Mouse (Mus musculus) adrenal gland, postnatal 25 days (tissue): ENCODE results near the gene Rec8. TPM values are rescaled to one million over a fixed set of nuclear protein-coding genes. Genes with fewer than 3 reads are reported as not detected.

Experiments used
- DNase-seq: peaks from one replicate; pipeline ENCODE4 v3.0.0; 2021; ENCODE audit warnings: mixed read lengths
- total RNA-seq: library from RNA; stranded (reverse); gene quantifications from 2 replicates; pipeline ENCODE4 v1.2.3, GENCODE M21; 2021

The Rec8 gene
- total RNA-seq, 1 experiment from 2014 or later, result 13.6 TPM

DNA sequence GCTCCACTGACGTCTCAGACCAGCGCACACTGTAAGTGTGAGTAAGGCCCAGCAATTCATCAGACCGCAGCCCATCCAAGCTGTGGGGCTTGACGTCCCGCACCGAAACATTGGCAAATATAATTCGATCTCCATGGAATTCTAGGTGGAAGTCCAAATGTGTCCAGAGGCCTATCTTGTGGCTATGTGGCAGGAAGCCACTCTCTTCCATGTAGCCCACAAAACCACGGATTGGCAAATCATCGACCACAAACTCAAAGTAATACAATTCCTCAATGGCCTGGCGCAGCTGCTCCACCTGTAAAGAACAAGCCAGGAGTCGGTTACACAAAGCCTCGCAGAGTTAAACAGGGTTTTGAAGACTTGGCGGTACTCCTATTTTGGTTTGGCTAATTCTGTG lies 23.5 kb downstream of the Rec8 start:
- DNase-seq, result no peak

DNA sequence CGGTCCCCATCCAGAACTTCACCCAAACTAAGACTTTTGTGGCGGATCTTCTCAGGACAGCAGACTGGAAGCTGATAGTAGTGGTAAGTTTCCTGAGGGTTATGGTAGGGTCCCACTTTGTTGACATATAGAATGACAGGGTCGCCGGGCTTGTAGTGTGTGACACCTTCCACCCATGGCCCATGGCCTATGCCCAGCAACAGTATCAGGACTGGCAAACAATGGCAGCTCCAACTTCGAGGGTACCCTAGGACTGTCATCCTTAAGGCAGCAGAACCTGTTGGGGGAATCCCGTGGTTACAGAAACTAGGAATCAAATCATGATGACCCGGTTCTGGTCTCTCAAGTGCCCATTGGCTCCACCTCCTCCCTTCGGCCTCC lies 24.8 kb downstream of the Rec8 start:
- DNase-seq, result no peak

DNA sequence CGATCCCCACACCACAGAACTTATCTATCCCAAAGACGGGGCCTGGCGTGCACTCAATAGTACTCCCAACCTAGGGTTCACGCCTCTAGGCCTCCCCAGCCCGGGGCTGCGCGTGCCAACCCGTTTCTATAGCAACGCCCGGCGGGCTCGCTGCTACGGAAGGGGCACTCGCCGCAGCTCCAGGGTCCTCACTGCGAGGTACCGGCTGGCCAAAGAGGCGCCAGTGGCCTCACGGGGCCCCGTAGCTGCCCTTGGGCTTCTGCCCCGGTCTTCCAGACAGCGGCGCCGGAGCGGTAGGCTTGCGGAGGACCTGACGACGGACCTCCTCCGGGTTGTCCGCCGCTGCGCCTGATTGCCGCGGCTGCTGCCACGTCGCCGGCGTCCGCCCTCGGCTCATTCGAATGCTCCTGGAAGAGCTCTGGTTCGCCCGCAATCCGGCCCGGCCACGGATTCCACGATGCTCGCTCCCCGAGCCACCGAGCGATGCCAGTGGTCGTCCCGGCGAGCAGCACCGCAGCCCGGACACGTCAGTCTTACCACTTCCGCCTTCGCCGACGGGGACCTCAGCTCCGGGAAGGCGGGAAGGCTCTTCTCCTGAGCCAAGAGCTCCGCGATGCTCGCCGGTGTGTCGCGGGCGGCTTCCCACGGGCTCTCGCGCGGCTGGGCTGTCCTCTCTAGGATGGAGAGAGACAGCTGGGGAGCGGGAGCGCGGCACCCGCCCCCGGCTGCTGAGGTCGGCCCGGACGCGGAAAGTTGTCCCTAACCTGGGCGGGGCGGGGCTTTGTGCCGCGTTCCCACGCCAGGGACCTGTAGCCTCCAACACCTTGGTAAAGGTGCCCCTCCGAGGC lies 25.4 kb downstream of the Rec8 start, which contains the start of gene Tm9sf1:
Gene Tm9sf1 (minus strand): TSS at position 747 of the 848 bp plus-strand sequence.
- DNase-seq, result peak; percentile 84

DNA sequence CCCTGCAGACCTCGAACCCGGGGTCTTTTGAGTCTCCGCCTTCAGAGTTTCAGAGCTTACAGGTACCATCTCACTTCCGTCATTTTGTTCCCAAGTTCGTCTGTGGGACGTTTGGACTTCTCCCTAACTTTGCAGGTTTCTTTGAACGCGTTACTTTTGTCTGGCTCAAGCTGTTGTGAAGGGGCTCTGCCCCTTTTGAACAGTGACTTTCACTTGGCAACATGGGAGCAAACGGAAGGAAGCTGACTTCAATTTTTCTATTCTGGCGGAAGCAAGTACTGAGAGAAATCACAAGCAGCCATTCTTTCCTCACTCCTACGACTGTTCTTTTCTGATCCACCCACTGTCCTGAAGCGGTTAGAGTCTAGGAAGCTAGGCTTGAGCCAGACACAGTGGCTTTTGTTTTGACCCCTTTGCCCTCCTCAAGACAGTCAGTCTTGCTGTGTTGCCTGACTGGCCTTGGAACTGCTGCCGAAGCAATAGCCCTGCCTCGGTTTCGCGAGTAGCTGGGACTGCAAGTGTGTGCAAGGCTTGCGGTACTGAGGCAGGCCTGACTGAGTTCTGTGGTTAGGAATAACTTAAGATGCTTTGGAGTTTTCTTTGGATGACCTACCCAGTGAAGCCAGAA lies 26.5 kb downstream of the Rec8 start:
- DNase-seq, result no peak

DNA sequence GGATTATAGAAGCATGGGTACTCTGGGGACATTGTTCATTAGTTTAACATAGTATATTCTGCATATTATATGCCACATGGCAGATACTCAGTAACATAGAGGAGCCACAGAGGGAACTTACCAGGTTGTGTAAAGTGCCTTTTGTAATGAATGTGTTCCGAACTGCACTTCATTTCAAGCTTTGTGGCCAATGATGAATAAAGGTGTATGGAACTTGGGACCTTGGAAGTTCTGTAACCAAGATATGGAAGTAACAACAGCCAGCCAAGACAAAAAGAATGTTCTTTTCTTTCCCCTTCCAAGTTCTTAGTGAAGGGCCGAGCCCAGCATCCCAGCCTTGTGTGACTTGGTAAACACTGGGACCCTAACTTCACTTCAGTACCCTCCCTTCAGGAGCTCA lies 32.0 kb downstream of the Rec8 start, which contains the start of gene Tssk4:
Gene Tssk4 (plus strand): TSS at position 301 of the 400 bp plus-strand sequence.
- no peak for DNase-seq

DNA sequence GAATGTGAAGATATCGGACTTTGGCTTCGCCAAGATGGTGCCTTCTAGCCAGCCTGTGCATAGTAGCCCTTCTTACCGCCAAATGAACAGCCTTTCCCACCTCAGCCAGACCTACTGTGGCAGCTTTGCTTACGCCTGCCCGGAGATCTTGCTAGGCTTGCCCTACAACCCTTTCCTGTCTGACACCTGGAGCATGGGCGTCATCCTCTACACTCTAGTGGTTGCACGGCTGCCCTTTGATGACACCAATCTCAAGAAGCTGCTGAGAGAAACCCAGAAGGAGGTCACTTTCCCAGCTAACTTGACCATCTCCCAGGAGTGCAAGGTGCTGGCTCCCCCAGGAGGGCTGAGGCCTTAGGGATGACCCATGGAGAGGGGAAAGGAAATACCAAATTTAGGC lies 33.7 kb downstream of the Rec8 start:
- no peak for DNase-seq

DNA sequence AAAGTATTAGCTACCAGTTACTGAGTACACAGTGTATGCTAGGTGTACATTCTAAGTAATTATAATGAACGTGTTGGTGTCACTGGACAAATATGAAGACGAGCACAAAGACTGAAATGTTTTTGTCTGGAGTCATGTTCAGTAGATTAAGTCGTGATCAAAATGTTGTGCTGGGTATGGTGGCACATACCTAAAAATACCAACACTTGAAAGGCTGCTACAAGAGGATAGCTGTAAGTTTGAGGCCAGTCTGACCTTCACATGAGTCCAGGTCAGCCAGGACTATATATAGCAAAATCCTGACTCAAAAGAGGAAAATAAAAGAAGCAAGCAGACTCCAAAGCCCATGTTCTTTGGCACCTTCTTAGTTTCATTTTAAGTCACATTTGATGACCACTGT lies 39.1 kb downstream of the Rec8 start:
- DNase-seq, result no peak

DNA sequence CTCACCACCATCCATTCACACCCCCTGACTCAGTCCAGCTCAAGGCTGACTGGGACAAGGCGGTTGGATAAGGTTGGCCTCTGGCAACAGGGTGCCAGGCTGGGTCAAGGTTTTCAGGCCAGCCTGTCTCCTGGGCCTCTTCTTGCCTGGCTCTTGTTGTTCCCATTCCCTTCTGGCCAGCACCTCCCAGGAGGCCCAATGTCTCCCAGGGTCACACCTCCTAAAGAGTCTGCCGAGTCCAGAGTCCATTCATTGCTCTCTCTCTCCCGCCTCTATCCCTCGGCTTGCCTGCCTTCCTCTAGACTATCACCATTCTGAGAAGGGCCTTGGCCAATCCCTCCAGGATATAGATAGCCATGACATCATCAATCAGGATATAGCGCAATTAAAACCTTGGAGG lies 40.2 kb downstream of the Rec8 start:
- peak; percentile 53 for DNase-seq

DNA sequence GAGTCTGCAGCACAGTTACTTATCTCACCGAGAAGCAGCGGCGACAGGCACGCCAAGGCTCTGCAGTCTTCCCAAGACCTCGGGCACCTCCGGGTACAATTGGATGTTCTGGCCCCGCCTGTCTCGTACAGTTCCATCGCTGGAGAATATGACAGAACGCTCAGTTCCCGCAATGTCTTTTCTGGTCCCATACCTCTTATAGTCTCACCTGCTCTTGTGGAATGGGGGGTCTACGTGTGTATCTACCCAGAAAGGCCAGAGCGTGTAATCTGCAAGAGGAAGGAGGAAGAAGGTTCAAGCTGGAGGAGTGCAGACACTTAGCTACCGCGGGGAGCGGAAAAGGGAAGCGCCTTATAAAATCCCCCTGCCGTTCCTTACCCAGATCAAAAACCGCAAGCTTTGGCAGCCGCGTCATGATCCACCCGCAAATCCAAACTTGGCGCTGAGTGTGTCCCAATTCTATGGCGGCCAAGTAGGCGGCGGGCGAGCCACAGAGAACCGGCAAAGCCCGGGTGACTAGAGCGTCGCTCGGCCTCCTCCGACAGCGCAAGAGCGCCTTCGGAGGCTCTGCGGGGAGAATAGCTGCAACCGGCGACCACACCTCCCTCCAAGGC lies 42.2 kb downstream of the Rec8 start, which contains the start of gene Mdp1:
Gene Mdp1 (minus strand): TSS at position 549 of the 614 bp plus-strand sequence.
- DNase-seq, result peak; percentile 79

DNA sequence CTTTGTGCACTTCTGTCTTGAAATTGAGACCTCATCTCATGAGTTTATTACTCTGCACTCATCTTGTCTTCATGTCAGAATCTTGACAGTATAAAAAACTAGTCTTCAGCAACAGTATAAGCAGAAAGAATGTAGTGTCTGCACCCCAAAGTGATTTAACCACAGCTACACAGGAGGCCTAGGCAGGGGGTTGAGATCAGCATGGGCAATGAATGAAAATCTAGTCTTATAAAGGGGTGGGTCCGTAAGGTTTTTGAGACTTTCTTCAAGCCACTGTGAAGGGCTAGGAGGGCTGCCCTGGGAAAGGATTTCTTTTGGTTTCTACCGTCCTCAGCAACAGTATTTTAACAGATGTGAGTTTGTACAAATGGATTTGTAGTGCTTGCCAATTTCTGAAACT lies 42.8 kb downstream of the Rec8 start:
- DNase-seq, result no peak

DNA sequence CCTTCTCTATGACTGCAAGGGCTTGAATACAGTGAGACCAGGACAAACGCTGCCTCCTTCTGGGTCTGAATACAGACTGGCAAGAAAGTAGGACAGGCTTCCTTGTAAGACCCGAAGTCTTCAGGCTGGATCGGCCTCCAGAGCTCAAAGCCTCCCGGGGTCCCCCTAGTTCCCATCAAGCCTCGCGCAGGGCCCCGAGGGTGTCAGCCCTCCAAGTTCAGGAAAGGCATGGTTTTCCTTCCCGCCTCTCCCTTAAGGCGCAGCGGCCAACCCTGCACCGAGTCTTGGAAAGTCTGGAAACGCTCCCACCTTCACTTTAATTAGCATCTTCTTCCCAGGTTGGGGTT lies 53.6 kb downstream of the Rec8 start:
- DNase-seq, result no peak

DNA sequence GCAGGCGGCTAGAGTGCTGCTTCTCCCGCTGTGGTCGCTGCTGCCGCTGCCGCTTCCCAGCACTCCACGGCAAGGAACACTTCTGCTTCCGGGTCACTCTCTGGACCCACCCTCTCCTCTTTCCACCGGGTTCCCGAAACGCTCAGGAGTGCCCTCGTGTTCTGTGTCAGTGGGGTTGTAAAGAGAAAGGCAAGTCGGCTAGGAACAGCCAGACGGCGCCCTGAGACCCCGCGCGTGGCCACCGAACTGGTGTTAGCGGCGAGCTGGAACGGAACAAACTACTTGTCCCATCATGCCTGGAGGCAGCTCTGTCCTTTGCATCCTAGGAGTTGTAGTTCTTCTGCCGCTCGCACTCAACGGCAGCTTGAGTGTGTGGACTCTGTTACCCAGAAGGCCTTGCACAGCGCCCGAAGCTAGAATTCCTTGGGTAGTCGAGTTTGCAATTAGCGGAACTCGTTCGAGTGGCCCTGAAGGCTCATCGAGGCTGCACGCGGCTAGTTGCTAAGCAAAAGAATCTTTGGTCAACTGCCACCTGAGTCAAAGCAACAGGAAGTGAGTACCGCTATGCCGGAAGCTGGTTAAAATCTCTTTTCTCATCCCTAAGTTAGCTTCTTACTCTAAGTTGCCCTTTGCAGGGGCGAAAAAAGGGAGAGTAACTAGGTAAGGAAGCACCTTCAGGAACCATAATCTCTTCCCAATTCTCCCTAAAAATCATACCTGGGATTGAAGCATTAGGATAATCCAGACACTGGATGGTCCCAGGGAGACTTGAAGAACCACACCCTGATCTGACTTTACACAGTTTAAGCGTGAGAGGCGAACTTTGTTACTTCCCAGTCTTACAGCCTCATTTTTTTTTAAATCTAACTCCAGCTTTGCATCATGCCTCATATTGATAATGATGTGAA lies 54.2 kb downstream of the Rec8 start, which contains the start of the genes Gmpr2 and Nedd8:
Gene Gmpr2 (plus strand): TSS at position 109 of the 908 bp plus-strand sequence.
Gene Nedd8 (minus strand): TSS at position 292 of the 908 bp plus-strand sequence.
- DNase-seq, result peak; percentile 76

DNA sequence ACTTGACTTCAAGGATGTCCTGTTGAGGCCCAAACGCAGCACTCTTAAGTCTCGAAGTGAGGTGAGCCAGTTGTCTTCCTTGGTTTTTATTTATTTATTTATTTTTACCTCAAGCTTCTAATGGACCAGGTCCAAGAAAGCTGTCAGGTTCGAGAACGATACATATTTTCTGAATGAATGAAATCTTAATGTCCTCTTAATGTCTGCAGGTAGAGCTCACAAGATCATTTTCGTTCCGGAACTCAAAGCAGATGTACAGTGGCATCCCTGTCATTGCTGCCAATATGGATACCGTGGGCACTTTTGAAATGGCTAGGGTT lies 54.9 kb downstream of the Rec8 start:
- DNase-seq, result no peak

Other genes starting within 250 kb of the Rec8 start
- 83.7 and 89.8 TPM in 2 replicates for gene Dhrs4, start 139.3 kb upstream of the Rec8 start, total RNA-seq
- 7.3 and 9.6 TPM in 2 replicates for gene Carmil3, start 127.4 kb upstream of the Rec8 start, total RNA-seq
- gene Cpne6, start 107.6 kb upstream of the Rec8 start, total RNA-seq, result 0.12 TPM in 1 of 2 replicates, not detected in the other
- not detected in 2 replicates for gene Nrl, start 93.1 kb upstream of the Rec8 start, total RNA-seq
- gene Pck2, start 77.8 kb upstream of the Rec8 start, total RNA-seq, result 33.9 and 46.2 TPM in 2 replicates
- gene Dcaf11, start 58.0 kb upstream of the Rec8 start, total RNA-seq, result 131 and 160 TPM in 2 replicates
- gene A730061H03Rik, start 57.6 kb upstream of the Rec8 start, total RNA-seq, result 2.6 TPM in 1 of 2 replicates, not detected in the other
- gene Fitm1, start 42.4 kb upstream of the Rec8 start, total RNA-seq, result 1.7 and 2.6 TPM in 2 replicates
- gene Psme1, start 39.9 kb upstream of the Rec8 start, total RNA-seq, result 328 and 383 TPM in 2 replicates
- gene Emc9, start 32.7 kb upstream of the Rec8 start, total RNA-seq, result 34.5 and 61.6 TPM in 2 replicates
- gene Psme2, start 26.9 kb upstream of the Rec8 start, total RNA-seq, result 357 and 368 TPM in 2 replicates
- gene Rnf31, start 26.3 kb upstream of the Rec8 start, total RNA-seq, result 37.4 and 49.3 TPM in 2 replicates
- 24.2 and 24.8 TPM in 2 replicates for gene Irf9, start 14.5 kb upstream of the Rec8 start, total RNA-seq
- gene Ipo4, start 17.9 kb downstream of the Rec8 start, total RNA-seq, result 100 and 141 TPM in 2 replicates
- gene Gm49378, start 19.9 kb downstream of the Rec8 start, total RNA-seq, result 2.4 and 2.5 TPM in 2 replicates
- 81.1 and 98.6 TPM in 2 replicates for gene Tm9sf1, start 25.8 kb downstream of the Rec8 start, total RNA-seq
- gene Tssk4, start 32.1 kb downstream of the Rec8 start, total RNA-seq, result 2.6 and 2.9 TPM in 2 replicates
- 73.5 and 88.6 TPM in 2 replicates for gene Mdp1, start 42.5 kb downstream of the Rec8 start, total RNA-seq
- 28.0 and 32.2 TPM in 2 replicates for gene Gmpr2, start 53.9 kb downstream of the Rec8 start, total RNA-seq
- 347 and 352 TPM in 2 replicates for gene Nedd8, start 54.1 kb downstream of the Rec8 start, total RNA-seq
- 30.0 and 36.4 TPM in 2 replicates for gene Tinf2, start 63.8 kb downstream of the Rec8 start, total RNA-seq
- gene Tgm1, start 95.9 kb downstream of the Rec8 start, total RNA-seq, result not detected in 2 replicates
- 23.7 and 28.1 TPM in 2 replicates for gene Rabggta, start 104.2 kb downstream of the Rec8 start, total RNA-seq
- gene Dhrs1, start 127.7 kb downstream of the Rec8 start, total RNA-seq, result 75.8 and 77.4 TPM in 2 replicates
- 20.9 and 24.4 TPM in 2 replicates for gene Nop9, start 127.7 kb downstream of the Rec8 start, total RNA-seq
- gene Cideb, start 140.4 kb downstream of the Rec8 start, total RNA-seq, result 0.79 and 2.9 TPM in 2 replicates
- gene Ltb4r2, start 143.4 kb downstream of the Rec8 start, total RNA-seq, result 0.12 TPM in 1 of 2 replicates, not detected in the other
- gene Ltb4r1, start 147.9 kb downstream of the Rec8 start, total RNA-seq, result not detected in 2 replicates
- 8.0 and 10.2 TPM in 2 replicates for gene Adcy4, start 166.1 kb downstream of the Rec8 start, total RNA-seq
- gene Ripk3, start 170.8 kb downstream of the Rec8 start, total RNA-seq, result 2.9 and 3.6 TPM in 2 replicates
- 19.9 and 30.5 TPM in 2 replicates for gene Nfatc4, start 205.1 kb downstream of the Rec8 start, total RNA-seq
- 10.7 and 13.5 TPM in 2 replicates for gene Nynrin, start 236.0 kb downstream of the Rec8 start, total RNA-seq